Mouse (Mus musculus) hindbrain, embryonic 11.5 days (tissue): ENCODE results near the gene Hps6. TPM values are rescaled to one million over a fixed set of nuclear protein-coding genes. Genes with fewer than 3 reads are reported as not detected.
A peak's percentile ranks its signal among the peaks of the same experiment; 100 is the strongest.

Experiments
- ATAC-seq: fragments of 200-750 bp; cut with Nextera tagmentation; 2 replicates; pipeline ENCODE4 v1.8.0; 2017; ENCODE audit warnings: mild to moderate bottlenecking, moderate TSS enrichment, moderate library complexity; ENCODE audit not compliant: low FRiP score
- DNase-seq: peaks from one replicate; pipeline ENCODE4 v3.0.0-alpha.2; 2015; ENCODE audit warnings: low spot score
- H3K27ac ChIP-seq: fragments of 300-500 bp; sonication (generic); 2 replicates; pipeline ENCODE4 v1.5.1; 2014; ENCODE audit warnings: mild to moderate bottlenecking, low read depth, low read length
- H3K27me3 ChIP-seq: fragments of 300-500 bp; sonication (generic); 2 replicates; pipeline ENCODE4 v1.6.1; 2014; ENCODE audit warnings: mild to moderate bottlenecking, low read length, moderate library complexity, mixed read lengths; ENCODE audit not compliant: control insufficient read depth, insufficient read depth
- H3K36me3 ChIP-seq: fragments of 300-500 bp; sonication (generic); 2 replicates; pipeline ENCODE4 v1.6.1; 2014; ENCODE audit warnings: mild to moderate bottlenecking, low read length, moderate library complexity, mixed read lengths; ENCODE audit not compliant: control insufficient read depth, insufficient read depth
- H3K4me1 ChIP-seq: fragments of 300-500 bp; sonication (generic); replicated peaks from 2 replicates; pipeline ENCODE4 v1.6.1; 2014; ENCODE audit warnings: low read length, mixed read lengths; ENCODE audit not compliant: control insufficient read depth, insufficient read depth
- H3K4me2 ChIP-seq: fragments of 300-500 bp; sonication (generic); replicated peaks from 2 replicates; pipeline ENCODE4 v1.6.1; 2014; ENCODE audit warnings: mild to moderate bottlenecking, low read depth, low read length
- H3K4me3 ChIP-seq: fragments of 300-500 bp; sonication (generic); 2 replicates; pipeline ENCODE4 v1.5.1; 2014; ENCODE audit warnings: low read depth, low read length
- H3K9ac ChIP-seq: fragments of 300-500 bp; sonication (generic); 2 replicates; pipeline ENCODE4 v1.6.1; 2014; ENCODE audit warnings: low read depth, low read length
- H3K9me3 ChIP-seq: fragments of 300-500 bp; sonication (generic); 2 replicates; pipeline ENCODE4 v1.6.1; 2016; ENCODE audit warnings: low read length; ENCODE audit not compliant: control insufficient read depth
- WGBS: fragments of 180-500 bp; shearing (Covaris S2); extraction: QIAGEN DNeasy Blood & Tissue Kit; methylation state at CpG from one replicate; pipeline ENCODE4 v1.1.7; 2014; 5-methylcytosine and 5-hydroxymethylcytosine counted together
- polyA plus RNA-seq: library from polyadenylated mRNA; unstranded; fragments of >200 nt; fragmentation: Nextera tagmentation; extraction: Ambion mirVana; gene quantifications from 2 replicates; pipeline ENCODE4 v1.2.1, GENCODE M21; 2014

Gene Hps6
- polyA plus RNA-seq, 1 experiment from 2014 or later, result 1.0 TPM

DNA sequence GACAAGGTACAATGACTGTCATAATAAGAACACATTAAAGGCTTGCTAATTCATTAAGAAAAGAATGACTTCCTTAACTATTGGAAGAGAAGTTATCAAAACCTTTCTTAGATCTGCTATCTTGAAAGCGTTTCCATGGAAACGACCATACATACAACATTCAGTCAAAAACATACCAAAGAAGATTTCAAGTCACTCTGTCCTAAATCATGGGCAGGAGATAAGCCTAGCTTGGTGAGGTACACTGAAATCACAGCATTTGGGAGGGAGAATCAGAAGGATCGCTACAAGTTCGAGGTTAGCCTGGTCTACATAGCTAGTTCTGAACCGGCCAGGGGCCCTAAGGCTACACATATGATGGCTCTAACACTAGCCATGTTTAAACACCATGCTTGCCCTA is 5.9 kb upstream of the Hps6 start:
- WGBS, result 67% methylated on average over 5 of the region's 5 CpGs
- Histone ChIP-seq H3K36me3 (no peaks in the 10 kb centered on the region), H3K4me2 (peak overlapping the region; percentile 62), H3K4me3 (peak overlapping the region; percentile 71), H3K9me3 (no peaks in the 10 kb centered on the region), H3K4me1 (no peaks in the 10 kb centered on the region), H3K27me3 (no peaks in the 10 kb centered on the region), H3K9ac (peak overlapping the region; percentile 84; the same call in 1 of the 2 replicates), H3K27ac (peak overlapping the region; percentile 92; the same call in 1 of the 2 replicates)
- DNase-seq (peak; percentile 19), ATAC-seq (peak; percentile 8; the same call in 1 of the 2 replicates)

GRCm38 (mm10) chr19:45997785-45998693 is 5.3 kb upstream of the Hps6 start, which contains the start of gene Armh3:
Armh3 (minus strand) TSS chr19:45998488.
- Histone ChIP-seq H3K4me3 (peak within 1 kb of the TSS; percentile 71), H3K4me2 (peak within 1 kb of the TSS; percentile 62), H3K4me1 (no peaks in the 10 kb centered on the region), H3K9me3 (no peaks in the 10 kb centered on the region), H3K36me3 (no peaks in the 10 kb centered on the region), H3K9ac (peak within 1 kb of the TSS; percentile 84), H3K27me3 (no peaks in the 10 kb centered on the region), H3K27ac (peak within 1 kb of the TSS; percentile 92)
- DNase-seq (peak; percentile 97), ATAC-seq (peak; percentile 94)
- WGBS, result 1% methylated on average over 63 of the region's 76 CpGs

DNA sequence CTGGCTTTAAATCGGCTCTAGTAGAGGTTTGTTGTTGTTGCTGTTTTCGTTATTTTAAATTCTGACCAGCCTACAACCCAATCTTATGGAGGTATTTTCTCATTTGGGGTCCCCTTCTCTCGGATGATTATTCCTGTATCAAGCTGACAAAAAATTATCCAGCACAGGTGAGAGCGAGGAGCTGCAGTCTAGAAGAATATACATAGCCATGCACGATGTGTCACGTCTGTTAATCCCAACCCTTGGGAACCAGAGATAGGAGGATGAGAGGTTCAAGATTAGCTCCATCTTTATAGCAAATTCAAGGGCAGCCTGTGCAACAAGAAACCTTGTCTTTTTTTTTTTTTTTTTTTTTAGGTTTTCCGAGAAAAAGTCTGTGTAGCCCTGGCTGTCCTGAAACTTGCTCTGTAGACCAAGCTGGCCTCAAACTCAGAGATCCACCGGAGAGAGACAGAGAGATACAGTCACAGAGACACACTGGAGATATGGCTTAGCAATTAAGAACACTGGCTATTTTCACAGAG is 4.6 kb upstream of the Hps6 start:
- 16% methylated on average over 8 of the region's 8 CpGs for WGBS
- Histone ChIP-seq H3K27me3 (0 out of 2 replicates have a peak, but pooled peaks cover 2% of the 10 kb centered on the region), H3K4me2 (peak overlapping the region; percentile 31), H3K4me3 (peak overlapping the region; percentile 71), H3K9ac (no peak overlapping the region; the same call in 1 of the 2 replicates), H3K27ac (no peak overlapping the region), H3K36me3 (no peaks in the 10 kb centered on the region), H3K4me1 (no peaks in the 10 kb centered on the region), H3K9me3 (no peaks in the 10 kb centered on the region)
- no peak for DNase-seq
- ATAC-seq, result no peak; the same call in 1 of the 2 replicates

DNA sequence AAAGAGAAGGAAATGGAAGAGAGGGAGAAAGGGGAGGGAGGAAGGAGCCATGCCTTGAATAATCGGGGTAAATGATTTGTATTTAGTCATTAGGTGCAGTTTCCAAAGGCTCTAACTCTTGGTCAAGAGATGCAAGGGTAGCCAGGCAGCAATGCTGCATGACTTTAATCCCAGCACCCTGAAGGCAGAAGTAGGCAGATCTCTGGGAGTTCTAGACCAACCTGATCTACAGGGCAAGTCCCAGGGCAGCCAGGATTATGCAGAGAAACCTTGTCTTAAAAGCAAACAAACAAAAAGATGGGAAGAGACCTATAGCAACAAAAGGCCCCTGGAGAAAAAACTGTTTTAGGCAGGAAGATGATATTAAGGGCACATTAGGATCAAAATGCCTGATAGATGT is 3.9 kb upstream of the Hps6 start:
- Histone ChIP-seq H3K36me3 (no peaks in the 10 kb centered on the region), H3K4me3 (no peak overlapping the region), H3K27ac (no peak overlapping the region), H3K9ac (no peak overlapping the region), H3K4me2 (no peak overlapping the region), H3K4me1 (no peaks in the 10 kb centered on the region), H3K9me3 (no peaks in the 10 kb centered on the region), H3K27me3 (peaks cover 4% of the 10 kb centered on the region; the same call in 1 of the 2 replicates)
- WGBS, result 75% methylated on average over 1 of the region's 1 CpGs
- ATAC-seq, result no peak
- no peak for DNase-seq

DNA sequence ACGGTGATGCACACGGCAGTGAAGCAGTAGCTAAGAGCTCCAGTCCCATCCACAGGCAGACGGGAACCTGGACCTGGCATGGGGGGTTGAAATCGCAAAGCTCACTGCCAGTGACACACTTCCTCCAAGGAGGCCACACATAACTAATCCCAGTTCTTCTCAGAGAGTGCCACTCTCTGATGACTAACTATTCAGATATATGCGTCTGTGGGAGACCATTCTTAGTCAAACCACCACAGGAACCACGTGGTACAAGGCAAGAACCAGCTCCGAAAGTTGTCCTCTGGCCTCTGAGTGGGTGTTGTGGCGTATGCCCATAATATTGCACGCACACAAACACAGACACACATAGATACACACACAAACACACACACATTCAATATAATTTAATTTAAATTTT is 1.0 kb upstream of the Hps6 start:
- no peak overlapping the region for H3K9ac ChIP-seq
- ATAC-seq (no peak), DNase-seq (no peak)
- peaks cover 4% of the 10 kb centered on the region; the same call in 1 of the 2 replicates for H3K27me3 ChIP-seq
- H3K4me2 ChIP-seq, result no peak overlapping the region
- H3K4me3 ChIP-seq, result no peak overlapping the region
- no peak overlapping the region for H3K27ac ChIP-seq
- no peaks in the 10 kb centered on the region for H3K9me3 ChIP-seq
- 81% methylated on average over 9 of the region's 9 CpGs for WGBS
- H3K4me1 ChIP-seq, result no peaks in the 10 kb centered on the region
- no peaks in the 10 kb centered on the region for H3K36me3 ChIP-seq

DNA sequence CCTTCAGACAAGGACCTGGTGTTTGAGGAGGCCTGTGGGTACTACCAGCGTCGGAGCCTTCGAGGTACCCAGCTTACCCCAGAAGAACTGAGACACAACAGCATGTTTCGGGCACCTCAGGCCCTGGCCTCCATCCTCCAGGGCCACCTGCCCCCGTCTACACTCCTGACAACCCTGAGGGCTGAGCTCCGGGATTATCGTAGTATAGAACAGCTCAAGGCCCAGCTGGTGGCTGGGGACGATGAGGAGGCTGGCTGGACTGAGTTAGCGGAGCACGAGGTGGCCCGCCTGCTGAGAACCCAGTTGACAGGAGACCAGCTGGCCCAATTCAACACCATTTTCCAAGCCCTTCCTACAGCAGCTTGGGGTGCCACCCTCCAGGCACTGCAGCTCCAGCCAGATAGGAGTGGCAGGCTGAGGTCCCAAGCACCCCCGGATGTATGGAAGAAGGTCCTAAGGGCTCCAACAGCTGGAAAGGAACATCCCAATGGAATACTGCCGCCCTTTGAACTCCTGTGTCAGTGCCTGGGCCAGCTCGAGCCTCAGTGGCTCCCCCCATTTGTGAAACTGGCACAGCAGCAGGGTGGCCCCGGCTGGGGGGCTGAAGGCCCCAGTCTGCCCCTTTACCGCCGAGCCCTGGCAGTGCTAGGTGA is 1.6 kb downstream of the Hps6 start:
- H3K36me3 ChIP-seq, result no peaks in the 10 kb centered on the region
- no peak overlapping the region for H3K9ac ChIP-seq
- no peak overlapping the region for H3K27ac ChIP-seq
- WGBS, result 77% methylated on average over 17 of the region's 17 CpGs
- DNase-seq, result no peak
- no peaks in the 10 kb centered on the region for H3K4me1 ChIP-seq
- H3K4me2 ChIP-seq, result no peak overlapping the region
- no peaks in the 10 kb centered on the region for H3K9me3 ChIP-seq
- H3K4me3 ChIP-seq, result no peak overlapping the region
- ATAC-seq, result no peak
- H3K27me3 ChIP-seq, result peaks cover 4% of the 10 kb centered on the region; the same call in 1 of the 2 replicates

DNA sequence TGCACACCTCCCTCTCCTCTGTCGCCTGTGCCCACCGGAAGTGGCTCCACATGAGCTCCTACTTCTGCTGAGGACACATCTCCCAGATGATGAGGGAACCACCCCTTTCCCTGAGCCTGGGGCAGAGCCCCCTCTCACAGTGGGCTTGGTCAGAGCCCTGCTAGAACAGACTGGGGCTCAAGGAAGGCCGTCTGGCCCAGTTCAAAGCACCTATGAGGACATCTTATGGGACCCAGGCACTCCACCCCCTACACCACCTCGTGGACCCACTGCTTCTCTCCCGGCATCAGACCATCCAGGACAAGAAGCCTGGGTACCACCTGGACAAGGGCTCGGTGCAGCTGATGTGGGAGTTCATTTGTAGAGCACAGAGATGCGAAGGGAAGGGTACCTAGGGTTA is 2.4 kb downstream of the Hps6 start:
- ATAC-seq (no peak), DNase-seq (no peak)
- peaks cover 4% of the 10 kb centered on the region; the same call in 1 of the 2 replicates for H3K27me3 ChIP-seq
- no peaks in the 10 kb centered on the region for H3K9me3 ChIP-seq
- 90% methylated on average over 7 of the region's 7 CpGs for WGBS
- no peaks in the 10 kb centered on the region for H3K36me3 ChIP-seq
- H3K9ac ChIP-seq, result no peak overlapping the region
- no peaks in the 10 kb centered on the region for H3K4me1 ChIP-seq
- H3K4me3 ChIP-seq, result no peak overlapping the region
- H3K4me2 ChIP-seq, result no peak overlapping the region
- H3K27ac ChIP-seq, result no peak overlapping the region

GRCm38 (mm10) chr19:46014572-46015178 is 11.4 kb downstream of the Hps6 start:
- Histone ChIP-seq H3K36me3 (no peaks in the 10 kb centered on the region), H3K4me1 (no peaks in the 10 kb centered on the region), H3K4me2 (no peak overlapping the region), H3K9me3 (no peaks in the 10 kb centered on the region; the same call in 1 of the 2 replicates), H3K9ac (no peak overlapping the region), H3K27ac (no peak overlapping the region), H3K27me3 (no peaks in the 10 kb centered on the region), H3K4me3 (no peak overlapping the region)
- 43% methylated on average over 12 of the region's 12 CpGs for WGBS
- DNase-seq (peak; percentile 93), ATAC-seq (no peak)
